Mouse (Mus musculus): ENCODE measurements at regions not wholly inside any gene's neighbourhood (a gene's known extent, or its start where the extent isn't known, plus 50 kb on each side); places are given as distances from the start of the nearest gene placed in this dataset.

DNA sequence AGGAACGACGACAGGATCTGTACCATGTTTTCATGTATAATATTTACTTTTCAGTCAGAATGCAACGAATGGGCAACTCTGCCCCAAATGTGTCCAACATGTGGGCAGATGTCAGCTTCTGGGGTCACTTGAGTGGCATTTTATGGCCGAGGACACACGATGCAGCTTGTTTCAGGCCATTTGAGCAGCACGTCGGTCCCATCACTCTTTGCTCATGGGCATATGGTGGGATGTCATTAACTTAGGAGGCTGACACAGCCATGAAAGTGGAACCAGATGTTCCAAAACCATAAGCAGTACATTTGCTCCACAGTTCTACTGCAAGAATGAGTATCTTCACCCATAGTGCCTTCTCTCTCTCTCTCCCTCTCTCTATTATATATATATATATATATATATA, 499.1 kb upstream of the Sox9 start:
- DNase-seq: no peak

DNA sequence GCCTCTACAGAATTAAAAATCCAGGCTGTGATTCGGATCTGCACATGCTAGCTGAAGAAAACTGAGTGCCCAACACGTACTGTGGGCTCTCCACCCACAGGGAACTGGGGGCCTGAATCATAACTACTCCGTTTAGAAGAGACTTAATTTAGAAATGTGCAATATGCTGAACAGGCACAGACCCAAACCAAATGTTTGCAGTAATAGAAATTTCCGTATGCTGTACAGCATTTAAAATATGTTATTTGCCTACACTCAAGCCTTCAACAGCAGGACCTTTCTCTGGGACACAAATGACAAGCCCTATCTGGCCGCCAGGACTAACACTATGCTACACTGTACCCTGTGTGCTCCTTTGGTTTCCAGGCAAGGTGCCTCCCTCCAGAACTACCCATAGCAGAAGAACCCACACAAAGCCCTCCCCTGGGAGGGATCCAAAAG, 483.1 kb upstream of the Sox9 start:
- DNase-seq: no peak

DNA sequence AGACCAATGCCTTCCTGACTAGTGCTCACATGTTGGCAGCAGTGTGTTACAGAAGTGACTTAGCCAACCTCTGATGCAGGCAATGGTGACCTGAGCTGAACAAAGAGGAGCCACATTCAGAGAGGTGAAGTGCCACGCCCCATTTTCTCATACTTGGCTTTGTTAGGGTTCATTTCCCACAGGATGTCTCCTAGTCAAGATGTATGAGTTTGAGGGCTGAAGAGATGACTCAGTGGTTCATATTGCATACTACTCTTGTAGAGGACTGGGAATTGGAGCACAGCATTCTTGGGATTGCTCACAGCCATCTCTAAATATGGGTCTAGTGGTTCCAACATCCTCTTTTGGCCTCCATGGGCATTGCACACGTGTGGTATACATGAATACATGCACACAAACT, 478.9 kb upstream of the Sox9 start:
- no peak for DNase-seq

DNA sequence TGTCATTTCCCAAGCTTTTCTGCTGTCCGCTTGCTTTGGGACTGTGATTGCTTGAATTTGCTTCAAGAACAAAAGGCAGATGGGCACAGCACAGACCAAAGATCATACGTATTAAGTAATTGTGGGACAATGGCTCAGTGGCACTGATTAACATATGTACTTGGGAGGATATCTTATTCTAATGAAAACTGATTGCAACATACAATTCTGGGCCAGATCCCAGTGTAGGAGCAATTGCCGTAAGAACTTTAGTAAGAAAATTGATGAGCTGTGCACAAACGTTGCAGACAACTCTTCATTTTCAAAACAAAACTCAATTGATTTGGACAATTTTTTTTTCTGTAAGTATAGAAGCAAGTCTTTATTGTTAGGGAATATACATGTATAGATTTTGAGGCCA, 456.2 kb upstream of the Sox9 start:
- DNase-seq: no peak

DNA sequence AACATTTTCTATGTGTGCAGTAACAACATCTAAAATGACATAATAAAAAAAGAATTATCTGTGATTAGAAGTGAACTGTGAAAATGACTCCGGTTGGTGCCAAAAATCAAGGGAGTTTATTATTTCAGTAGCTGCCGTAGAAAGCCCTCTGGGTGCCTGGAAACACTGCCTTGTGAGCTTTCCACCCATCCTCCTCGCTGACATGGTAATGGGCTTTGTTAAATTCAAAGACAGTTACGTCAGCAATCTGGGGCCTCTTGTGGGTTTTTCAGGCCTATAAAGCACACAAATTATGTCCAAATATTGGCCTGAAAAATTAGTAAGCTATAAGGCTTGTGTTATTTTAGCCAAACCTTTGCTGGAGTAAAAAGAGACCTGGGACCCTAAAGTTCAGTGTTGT, 454.4 kb upstream of the Sox9 start:
- no peak for DNase-seq

DNA sequence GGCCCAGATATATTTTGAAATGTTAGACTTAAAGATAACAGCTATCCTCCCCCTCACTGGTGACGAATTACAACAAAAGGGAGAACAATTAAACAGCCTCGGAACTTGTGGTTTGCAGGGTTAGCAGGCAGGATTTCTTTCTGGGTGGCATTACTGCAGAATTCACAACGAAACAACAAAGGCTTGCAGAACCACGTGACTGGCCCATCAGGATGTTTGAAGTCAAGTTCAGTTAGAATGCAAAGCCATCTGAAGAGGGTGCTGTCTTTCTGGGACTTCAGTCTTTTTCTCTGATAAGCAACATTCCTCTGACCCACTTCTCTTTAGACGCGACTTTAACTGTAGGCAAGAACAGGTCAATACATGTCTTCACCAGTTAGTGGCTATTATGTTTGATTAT, 436.9 kb upstream of the Sox9 start:
- no peak for DNase-seq

DNA sequence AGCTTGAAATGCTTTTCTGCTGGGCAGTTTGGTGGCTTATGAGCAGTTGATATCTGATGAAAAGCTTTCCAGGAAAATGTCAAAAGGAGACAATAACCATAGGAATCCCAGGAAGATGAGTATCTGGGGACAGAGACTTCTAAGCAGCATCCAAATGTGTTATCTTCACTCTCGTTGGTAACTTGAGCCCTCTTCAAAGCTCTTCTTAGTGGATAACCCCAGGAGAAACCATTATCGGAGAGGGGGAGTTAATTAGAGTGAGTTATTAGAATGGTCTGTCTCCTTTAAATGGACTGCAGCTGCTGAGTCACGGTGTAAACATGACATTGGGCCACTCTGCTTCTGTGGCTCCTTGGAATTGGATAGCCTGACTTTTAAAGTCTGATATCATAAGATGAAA, 436.4 kb upstream of the Sox9 start:
- no peak for DNase-seq

DNA sequence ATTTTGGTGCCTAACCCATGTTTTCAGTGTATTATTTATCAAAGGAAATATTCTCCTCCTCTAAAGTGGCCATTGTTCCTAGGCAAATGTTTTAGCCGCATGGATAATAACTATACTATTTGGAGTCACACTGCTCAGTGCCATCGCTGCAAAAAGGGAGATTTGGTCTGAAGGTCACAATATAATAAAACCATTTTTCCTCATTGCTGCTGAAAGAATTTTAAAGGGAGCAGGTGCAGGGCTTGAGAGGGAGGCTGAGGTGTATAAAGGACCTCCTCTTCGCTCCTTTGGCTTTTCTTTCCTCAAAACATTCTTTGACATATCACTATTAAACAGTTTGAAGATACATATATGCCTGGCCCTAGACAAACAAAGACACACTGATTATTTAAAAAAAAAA, 435.9 kb upstream of the Sox9 start:
- no peak for DNase-seq

DNA sequence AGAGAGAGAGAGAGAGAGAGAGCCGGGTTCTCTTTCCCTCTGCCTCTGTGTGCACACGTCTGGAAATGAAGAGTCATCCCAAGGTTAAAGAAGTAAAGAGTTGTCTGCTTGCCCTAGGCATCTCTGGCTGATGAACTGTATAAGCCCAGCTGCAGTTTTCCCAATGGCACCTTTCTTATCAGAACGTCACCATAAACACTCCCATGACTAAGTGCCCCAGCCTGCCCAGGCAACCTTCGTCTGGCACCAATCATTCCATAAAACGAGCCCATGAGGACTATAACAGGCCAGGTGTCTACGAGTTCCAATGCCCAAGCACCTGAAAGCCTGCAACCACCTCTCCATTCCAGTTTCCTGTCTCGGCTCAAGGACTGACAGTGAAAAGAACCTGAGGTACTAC, 435.5 kb upstream of the Sox9 start:
- no peak for DNase-seq

DNA sequence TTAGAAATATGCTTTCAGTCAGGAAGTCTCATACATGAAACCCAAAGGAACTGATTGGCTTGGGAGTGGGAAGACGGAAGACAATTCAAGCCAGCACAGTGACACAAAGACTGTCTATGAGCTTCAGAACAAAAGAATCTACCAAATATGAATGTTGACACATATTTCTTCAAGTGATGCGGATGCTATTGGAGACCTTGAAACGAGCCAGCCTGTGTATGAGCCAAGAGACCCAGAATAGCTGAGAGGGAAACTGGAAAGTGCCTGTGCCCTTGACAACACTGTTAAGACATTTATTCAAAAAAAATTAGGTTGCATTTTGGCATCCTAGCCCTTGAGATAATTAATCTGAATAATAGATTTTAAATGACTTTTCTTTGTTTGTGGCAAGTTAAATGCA, 426.7 kb upstream of the Sox9 start:
- no peak for DNase-seq

DNA sequence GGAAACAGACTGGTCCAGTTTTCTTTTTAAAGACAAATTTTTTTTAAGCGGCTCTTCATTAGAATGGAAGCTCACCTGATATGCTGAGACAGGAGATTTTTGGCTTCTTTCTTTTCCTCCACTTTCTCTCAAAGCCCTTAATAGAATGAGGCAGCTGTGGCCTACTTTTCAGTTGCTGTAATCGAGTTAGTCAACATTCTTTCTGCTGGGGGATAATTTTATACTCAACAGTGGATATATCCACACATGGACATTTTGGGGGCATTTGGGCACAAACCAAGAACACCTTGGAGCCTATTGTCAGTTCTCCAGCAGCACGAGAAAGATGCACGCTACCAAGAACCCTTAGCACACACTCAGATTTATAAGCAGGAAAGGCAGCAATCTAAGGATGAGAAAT, 415.3 kb upstream of the Sox9 start:
- no peak for DNase-seq

DNA sequence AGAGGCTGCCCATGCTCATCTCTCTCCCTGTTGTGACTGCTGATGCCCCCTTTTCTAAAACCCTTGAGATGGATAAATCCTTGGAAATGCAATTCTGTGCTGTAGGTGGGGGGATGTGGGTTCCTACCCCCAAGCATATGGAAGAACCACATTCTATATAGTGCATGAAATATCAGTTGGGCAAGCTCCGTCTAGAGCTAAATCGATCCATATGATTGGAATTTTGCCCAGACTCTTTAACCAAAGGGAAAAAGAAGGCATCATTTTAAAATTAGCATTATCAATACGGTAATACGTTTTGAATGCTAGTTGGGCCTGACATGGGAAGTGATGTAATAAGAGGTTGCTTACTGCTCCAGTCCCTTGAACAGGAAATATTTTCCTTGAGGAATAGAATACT, 411.1 kb upstream of the Sox9 start:
- no peak for DNase-seq

DNA sequence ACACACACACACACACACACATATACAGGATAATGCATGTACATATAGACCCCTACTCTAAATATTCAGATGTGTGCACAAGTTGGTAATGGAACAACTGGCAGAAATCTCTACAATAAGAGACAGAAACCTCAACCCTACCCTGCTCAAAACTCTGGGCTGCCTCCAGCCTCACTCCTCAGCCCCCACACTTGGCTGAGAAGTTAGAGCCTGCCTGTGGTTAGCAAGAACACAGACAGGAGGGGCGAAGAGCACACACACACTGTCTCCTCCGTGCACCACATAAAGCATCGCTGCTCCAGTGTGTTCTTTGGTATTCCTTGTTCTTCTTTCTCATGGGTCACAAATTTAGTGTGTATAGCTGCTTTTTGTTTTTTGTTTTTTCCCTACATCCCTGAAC, 382.0 kb upstream of the Sox9 start:
- no peak for DNase-seq

DNA sequence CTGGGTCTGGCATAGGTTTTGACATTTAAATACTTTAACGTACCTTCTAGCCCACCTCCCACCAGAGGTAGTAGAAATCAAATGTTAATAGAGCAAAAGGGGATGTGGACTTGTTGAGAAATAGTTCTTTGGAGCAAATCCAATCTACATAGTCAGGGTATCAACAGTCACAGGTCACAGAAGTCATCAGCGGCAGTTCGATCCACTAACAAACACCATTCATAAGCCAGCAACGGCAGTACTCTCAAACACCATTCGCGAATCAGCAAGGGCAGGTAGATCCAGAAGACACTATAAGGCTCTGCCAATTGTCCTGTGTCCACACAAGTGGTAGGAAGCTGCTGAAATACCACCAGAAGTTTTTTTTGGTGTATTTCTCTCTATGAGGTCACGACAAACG, 374.3 kb upstream of the Sox9 start:
- no peak for DNase-seq

DNA sequence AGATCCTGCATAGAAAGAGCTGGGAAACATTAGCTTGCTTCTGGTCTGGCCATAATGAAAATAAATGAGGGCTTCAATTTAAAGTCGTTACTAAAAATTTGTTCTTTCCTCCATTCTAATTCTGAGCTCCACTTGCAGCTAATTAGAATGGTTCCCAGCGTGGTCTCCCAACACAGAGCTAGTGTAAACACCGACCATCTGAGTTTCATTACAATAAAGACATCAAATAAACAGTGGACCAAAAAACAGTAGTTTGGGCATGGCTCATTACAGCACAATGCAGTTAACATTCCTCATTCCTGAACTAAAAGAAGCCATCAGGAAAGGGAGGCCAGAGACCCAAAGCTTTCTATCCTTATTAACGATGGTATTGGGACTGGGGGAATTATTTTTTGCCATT, 369.6 kb upstream of the Sox9 start:
- DNase-seq: no peak

DNA sequence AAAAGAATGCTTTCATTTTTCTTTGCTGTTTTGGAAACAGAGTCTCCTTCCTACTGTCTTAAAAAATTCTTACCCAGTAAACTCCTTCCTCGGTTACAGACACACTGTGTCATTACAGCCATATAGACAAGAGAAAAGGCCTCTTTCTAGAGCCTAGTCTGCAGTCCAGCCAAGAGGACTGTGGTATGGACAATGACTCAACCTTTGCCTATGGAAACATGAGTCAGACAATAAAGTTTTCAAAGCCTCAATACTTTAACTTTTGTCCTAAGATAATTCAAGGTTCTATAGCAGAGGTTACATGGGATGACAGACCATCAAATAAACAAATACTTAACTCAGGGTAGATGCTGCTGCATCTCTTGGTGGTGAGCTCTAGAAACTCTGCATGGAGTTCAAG, 339.4 kb upstream of the Sox9 start:
- DNase-seq: no peak

DNA sequence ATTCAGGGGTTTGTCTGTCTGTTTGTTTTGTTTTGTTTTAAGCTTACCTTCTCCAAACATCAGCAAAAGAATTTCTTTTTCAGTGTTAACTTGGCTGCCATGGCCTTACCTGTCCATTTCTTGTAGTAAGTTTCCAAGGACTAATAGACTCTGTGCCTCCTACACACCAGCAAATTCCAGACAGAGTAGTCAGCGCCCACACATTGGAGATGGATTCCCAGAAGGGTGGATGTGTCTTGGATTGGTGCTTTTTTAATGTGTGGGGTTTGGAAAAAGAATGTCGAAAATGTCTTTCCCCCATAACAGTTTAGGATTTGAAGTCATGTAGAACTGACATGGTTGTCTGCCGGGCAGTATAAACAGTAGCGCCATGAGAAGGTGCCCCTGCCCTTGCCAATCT, 338.1 kb upstream of the Sox9 start:
- DNase-seq: no peak

DNA sequence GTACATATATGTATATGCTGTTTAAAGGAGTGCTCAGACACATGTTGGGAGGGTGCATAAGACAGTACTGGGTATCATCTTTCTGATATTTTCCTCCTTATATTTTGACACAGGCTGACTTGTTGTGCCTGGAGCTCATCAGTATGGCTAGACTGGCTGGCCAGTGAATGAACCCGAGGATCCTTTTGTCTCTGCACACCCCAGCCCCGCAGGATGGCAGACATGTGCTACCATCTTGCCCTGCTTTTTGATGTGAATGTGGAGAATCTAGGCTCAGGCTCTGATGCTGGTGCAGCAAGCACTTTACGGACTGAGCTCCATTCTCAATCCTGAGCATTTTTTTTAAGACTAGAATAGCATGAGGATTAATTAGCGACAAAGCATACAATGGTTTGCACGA, 332.4 kb upstream of the Sox9 start:
- no peak for DNase-seq

DNA sequence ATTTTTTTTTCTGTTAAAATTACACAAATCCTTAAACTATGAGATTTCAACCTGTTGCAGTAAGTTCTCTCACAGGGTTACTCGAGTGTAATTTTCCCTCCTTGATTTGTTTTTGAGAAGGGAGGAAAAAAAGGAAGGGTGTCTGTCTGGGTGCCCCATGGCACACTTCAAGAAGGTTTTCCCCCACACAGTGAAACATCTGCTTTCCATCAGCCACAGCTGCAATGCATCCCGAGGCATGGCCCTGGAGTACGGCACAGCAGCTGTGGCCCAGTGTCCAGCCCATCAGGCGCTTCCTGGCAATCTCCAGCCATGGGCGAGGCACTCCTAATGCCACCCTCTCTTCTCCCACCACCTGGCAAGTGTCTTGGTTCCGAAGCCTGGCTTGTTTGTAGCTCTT, 331.8 kb upstream of the Sox9 start:
- DNase-seq: peak in 1 of 2 experiments; percentile 44

DNA sequence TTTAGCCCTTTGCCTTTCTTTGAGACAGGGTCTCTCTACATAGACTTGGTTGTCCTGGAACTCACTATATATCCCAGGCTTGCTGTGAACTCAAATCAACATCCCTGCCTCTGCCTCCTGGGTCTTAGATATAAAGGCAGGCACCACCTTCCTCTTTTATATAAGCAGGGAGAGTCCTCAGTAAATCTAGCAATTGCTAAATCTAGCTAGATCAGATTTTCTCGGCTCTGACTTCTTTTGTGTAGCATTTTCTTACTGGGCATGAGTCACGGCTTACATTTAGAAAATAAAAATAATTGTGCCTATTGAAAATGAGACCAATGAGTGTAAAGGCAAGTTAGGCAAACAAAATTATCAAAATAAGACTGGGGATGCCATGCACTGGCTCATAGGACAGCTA, 323.9 kb upstream of the Sox9 start:
- no peak for DNase-seq

DNA sequence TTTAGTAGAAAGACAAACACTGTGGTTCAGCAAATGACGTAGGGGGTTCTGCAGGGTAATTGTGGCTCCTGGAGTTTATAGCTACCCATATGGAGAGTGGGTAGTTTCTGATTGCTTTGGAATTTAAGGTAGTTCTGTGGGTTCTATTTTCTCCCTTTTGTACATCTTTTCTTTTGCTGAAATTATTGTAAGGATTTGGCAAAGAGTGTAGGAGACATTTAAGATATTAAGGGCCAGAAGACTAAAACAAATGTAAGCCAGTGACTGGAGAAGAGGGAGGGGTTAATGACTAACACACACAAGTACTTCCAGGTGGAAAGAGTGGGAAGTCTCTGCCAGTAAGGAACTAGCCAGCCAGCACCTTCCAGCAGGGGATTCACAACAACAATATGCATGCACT, 318.9 kb upstream of the Sox9 start:
- no peak for DNase-seq

DNA sequence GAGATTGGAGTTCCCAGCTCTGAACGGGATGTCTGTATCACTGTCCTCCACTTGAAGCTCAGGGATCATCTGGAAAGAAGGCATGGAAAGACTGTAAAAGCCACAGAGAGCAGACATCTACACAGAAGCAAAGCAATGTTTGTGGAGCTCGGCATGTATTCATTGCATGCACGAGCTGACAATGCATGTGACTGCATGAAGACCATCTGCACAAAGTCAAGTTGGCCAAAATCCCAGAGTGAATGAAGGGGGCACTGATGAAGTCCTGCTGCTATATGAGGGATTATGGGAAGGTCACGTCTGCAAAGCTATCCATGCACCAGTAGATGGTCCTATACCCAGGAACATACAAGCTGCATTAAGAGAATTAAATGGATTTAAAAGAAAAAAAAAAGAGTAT, 317.6 kb upstream of the Sox9 start:
- DNase-seq: no peak

DNA sequence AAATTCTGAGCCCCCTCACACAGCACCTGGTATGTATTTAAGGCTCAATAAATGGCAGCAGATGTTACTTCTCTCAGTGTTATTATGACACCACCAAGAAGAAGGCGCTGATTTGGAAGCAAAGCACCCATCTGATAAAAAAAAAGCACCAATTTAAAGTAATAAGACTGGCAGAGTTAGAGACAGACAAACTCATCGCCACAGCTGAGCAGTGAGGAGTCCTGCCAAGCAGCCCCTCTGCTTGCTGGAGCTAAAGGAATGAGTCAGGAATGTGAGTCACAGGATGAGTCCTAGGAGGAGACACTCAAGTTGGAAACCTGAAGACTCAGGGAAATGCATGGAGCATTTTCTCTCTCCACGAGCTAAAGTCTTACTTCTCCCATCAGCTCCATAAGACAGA, 311.7 kb upstream of the Sox9 start:
- DNase-seq: no peak

DNA sequence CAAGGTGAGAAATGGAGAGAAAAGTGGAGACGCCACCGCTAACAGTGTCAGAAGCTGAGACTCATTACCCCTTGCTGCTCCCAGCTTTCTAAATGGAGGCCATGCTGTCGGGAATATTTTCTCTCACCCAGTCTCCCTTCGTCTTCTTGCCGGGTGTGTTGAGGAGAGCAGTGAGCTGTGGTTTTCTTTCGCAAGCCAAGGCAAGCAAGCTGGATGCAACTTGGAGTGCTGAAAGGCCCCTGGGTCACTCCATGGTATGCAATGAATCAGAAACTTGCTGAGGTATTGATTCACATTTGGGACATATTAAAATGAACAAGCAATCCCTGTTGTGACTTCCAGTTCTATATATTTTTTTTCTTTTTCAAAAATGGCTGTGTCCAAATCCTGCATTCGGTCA, 308.8 kb upstream of the Sox9 start:
- no peak for DNase-seq

DNA sequence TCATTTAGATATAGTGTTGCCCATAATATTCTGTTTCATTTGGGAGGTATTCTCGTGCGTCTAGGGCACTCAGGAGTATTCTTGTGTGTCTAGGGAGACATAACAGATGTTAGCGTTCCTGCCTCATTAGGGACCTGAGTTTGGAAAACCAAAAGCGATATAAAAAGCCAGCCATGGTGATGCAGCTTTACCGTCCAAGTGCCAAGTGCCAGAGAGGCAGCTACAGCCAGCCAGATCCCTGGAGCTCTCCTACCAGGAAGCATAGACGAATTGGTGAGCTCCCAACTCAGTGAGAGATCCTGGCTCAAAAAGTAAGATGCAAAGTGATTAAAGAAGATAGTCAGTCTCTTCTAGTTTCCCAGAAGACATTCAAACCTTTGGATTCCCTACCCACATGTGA, 308.3 kb upstream of the Sox9 start:
- no peak for DNase-seq

DNA sequence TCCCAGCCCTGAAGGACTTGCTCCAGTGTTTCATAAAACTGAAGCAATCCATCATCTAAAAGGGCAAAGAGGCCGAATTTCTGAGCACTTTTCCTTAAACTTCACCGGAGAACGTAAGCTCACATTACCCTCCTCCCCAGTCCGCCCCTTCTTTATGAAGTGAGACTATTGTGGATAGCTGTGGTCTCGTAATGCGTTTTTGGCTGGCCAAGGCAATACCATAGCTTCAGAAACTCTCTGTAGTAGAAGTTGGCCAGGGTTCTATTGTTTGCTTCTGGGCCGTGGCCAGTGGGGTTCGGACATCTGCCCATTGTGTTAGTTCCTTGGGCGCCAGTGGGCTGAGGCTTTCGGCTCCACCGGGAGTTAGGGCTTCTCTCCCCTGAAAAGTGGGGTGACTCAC, 301.7 kb upstream of the Sox9 start:
- DNase-seq: no peak

DNA sequence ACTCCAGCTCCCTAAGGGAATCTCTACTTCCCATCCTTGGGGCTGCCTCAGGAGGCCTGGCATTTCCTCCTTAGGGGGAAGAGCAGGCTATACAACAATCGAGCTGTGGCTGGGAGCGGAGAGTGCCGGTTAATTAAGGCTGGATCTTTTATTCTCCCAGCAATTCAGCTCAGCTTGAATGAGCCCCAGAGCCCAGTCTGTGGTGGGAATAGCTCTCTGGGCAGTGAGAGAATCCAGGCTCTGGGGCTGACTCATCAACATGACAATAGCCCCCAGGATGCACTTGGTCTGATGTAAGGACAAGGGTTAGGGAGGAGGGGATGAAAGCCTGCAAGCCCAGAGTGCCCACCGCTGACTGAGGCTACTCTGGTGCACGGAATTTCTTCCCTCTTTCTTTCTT, 280.2 kb upstream of the Sox9 start:
- DNase-seq: no peak
